Mouse (Mus musculus) embryonic facial prominence, embryonic 13.5 days (tissue): Measurements from ENCODE around the gene Cdsn. TPM values are rescaled to one million over a fixed set of nuclear protein-coding genes. Genes with fewer than 3 reads are reported as not detected.

ENCODE experiments used
- ATAC-seq: fragments of 200-750 bp; cut with Nextera tagmentation; 2 replicates; pipeline ENCODE4 v1.8.0; 2017; ENCODE audit warnings: low read depth; ENCODE audit not compliant: insufficient number of reproducible peaks, insufficient read depth, low FRiP score, low TSS enrichment
- H3K27ac ChIP-seq: fragments of 300-500 bp; sonication (generic); 2 replicates; pipeline ENCODE4 v1.5.1; 2015; ENCODE audit warnings: moderate library complexity, mild to moderate bottlenecking, inconsistent platforms
- H3K27me3 ChIP-seq: fragments of 300-500 bp; sonication (generic); 2 replicates; pipeline ENCODE4 v1.6.1; 2015; ENCODE audit warnings: mild to moderate bottlenecking, inconsistent platforms
- H3K36me3 ChIP-seq: fragments of 300-500 bp; sonication (generic); 2 replicates; pipeline ENCODE4 v1.6.1; 2015; ENCODE audit warnings: mild to moderate bottlenecking, inconsistent platforms
- H3K4me1 ChIP-seq: fragments of 300-500 bp; sonication (generic); 2 replicates; pipeline ENCODE4 v1.6.1; 2015; ENCODE audit warnings: inconsistent platforms
- H3K4me2 ChIP-seq: fragments of 300-500 bp; sonication (generic); 2 replicates; pipeline ENCODE4 v1.6.1; 2015; ENCODE audit warnings: moderate library complexity, mild to moderate bottlenecking, inconsistent platforms
- H3K4me3 ChIP-seq: fragments of 300-500 bp; sonication (generic); 2 replicates; pipeline ENCODE4 v1.5.1; 2015; ENCODE audit warnings: mild to moderate bottlenecking, inconsistent platforms
- H3K9ac ChIP-seq: fragments of 300-500 bp; sonication (generic); 2 replicates; pipeline ENCODE4 v1.6.1; 2015; ENCODE audit warnings: mild to moderate bottlenecking, inconsistent platforms
- H3K9me3 ChIP-seq: fragments of 300-500 bp; sonication (generic); 2 replicates; pipeline ENCODE4 v1.6.1; 2016; ENCODE audit warnings: inconsistent platforms
- WGBS: fragments of 180-500 bp; shearing (Covaris S2); methylation state at CpG from one replicate; pipeline ENCODE4 v1.1.7; 2015; ENCODE audit warnings: mixed read lengths; 5-methylcytosine and 5-hydroxymethylcytosine counted together
- polyA plus RNA-seq: library from polyadenylated mRNA; unstranded; fragments of >200 nt; fragmentation: Nextera tagmentation; extraction: Ambion mirVana; gene quantifications from 2 replicates; pipeline ENCODE4 v1.2.1, GENCODE M21; 2015

Gene Cdsn
- polyA plus RNA-seq, 1 experiment from 2014 or later = not detected

GRCm38 (mm10) chr17:35538476-35538875 lies 13.5 kb upstream of the Cdsn start:
- 75% methylated on average over 1 of the region's 1 CpGs for WGBS
- no peaks in the 10 kb centered on the region for H3K9me3 ChIP-seq
- H3K27me3 ChIP-seq = no peaks in the 10 kb centered on the region
- no peak overlapping the region for H3K4me2 ChIP-seq
- H3K4me3 ChIP-seq = no peak overlapping the region
- ATAC-seq = no peak
- H3K4me1 ChIP-seq = peaks cover 4% of the 10 kb centered on the region
- H3K27ac ChIP-seq = no peak overlapping the region
- H3K36me3 ChIP-seq = no peaks in the 10 kb centered on the region
- H3K9ac ChIP-seq = no peak overlapping the region

GRCm38 (mm10) chr17:35539540-35539939 lies 12.4 kb upstream of the Cdsn start:
- H3K27ac ChIP-seq = no peak overlapping the region
- WGBS = 53% methylated on average over 10 of the region's 10 CpGs
- no peaks in the 10 kb centered on the region for H3K9me3 ChIP-seq
- peaks cover 4% of the 10 kb centered on the region for H3K4me1 ChIP-seq
- H3K36me3 ChIP-seq = no peaks in the 10 kb centered on the region
- no peak overlapping the region for H3K4me3 ChIP-seq
- no peak overlapping the region for H3K9ac ChIP-seq
- H3K4me2 ChIP-seq = no peak overlapping the region
- H3K27me3 ChIP-seq = no peaks in the 10 kb centered on the region
- no peak for ATAC-seq

- H3K27me3 ChIP-seq = no peaks in the 10 kb centered on the region
- H3K27ac ChIP-seq = no peak overlapping the region
- WGBS = 81% methylated on average over 15 of the region's 15 CpGs
- H3K36me3 ChIP-seq = no peaks in the 10 kb centered on the region
- H3K4me2 ChIP-seq = no peak overlapping the region
- peaks cover 3% of the 10 kb centered on the region; the same call in 1 of the 2 replicates for H3K4me1 ChIP-seq
- H3K9me3 ChIP-seq = no peaks in the 10 kb centered on the region
- H3K9ac ChIP-seq = no peak overlapping the region
- no peak overlapping the region for H3K4me3 ChIP-seq
- ATAC-seq = no peak
Measured at GRCm38 (mm10) chr17:35542761-35543411, 9.0 kb upstream of the Cdsn start.

GRCm38 (mm10) chr17:35543412-35543861 lies 8.5 kb upstream of the Cdsn start:
- Histone ChIP-seq H3K4me3 (no peak overlapping the region), H3K9me3 (no peaks in the 10 kb centered on the region), H3K27ac (no peak overlapping the region), H3K4me1 (peaks cover 3% of the 10 kb centered on the region; the same call in 1 of the 2 replicates), H3K4me2 (no peak overlapping the region), H3K9ac (no peak overlapping the region), H3K27me3 (no peaks in the 10 kb centered on the region), H3K36me3 (no peaks in the 10 kb centered on the region)
- WGBS = 40% methylated on average over 14 of the region's 14 CpGs
- no peak for ATAC-seq

- Histone ChIP-seq H3K4me2 (no peak overlapping the region), H3K36me3 (no peaks in the 10 kb centered on the region), H3K9me3 (no peaks in the 10 kb centered on the region), H3K27me3 (no peaks in the 10 kb centered on the region), H3K4me3 (no peak overlapping the region), H3K4me1 (peaks cover 6% of the 10 kb centered on the region; the same call in 1 of the 2 replicates), H3K27ac (no peak overlapping the region), H3K9ac (no peak overlapping the region)
- 74% methylated on average over 6 of the region's 6 CpGs for WGBS
- ATAC-seq = no peak
Measured at GRCm38 (mm10) chr17:35544001-35544400, 7.9 kb upstream of the Cdsn start.

- Histone ChIP-seq H3K4me3 (no peak overlapping the region), H3K27me3 (no peaks in the 10 kb centered on the region), H3K4me2 (no peak overlapping the region), H3K36me3 (no peaks in the 10 kb centered on the region), H3K9me3 (no peaks in the 10 kb centered on the region), H3K27ac (no peak overlapping the region), H3K9ac (no peak overlapping the region), H3K4me1 (peaks cover 11% of the 10 kb centered on the region)
- ATAC-seq = no peak
- WGBS = 31% methylated on average over 6 of the region's 6 CpGs
Measured at GRCm38 (mm10) chr17:35544680-35545079, 7.2 kb upstream of the Cdsn start.

- H3K4me2 ChIP-seq = no peak overlapping the region
- no peak for ATAC-seq
- H3K27me3 ChIP-seq = no peaks in the 10 kb centered on the region
- H3K9me3 ChIP-seq = no peaks in the 10 kb centered on the region
- no peak overlapping the region for H3K4me3 ChIP-seq
- H3K4me1 ChIP-seq = peaks cover 17% of the 10 kb centered on the region
- H3K36me3 ChIP-seq = no peaks in the 10 kb centered on the region
- 55% methylated on average over 2 of the region's 2 CpGs for WGBS
- no peak overlapping the region for H3K9ac ChIP-seq
- H3K27ac ChIP-seq = no peak overlapping the region
Measured at GRCm38 (mm10) chr17:35547465-35547864, 4.5 kb upstream of the Cdsn start.

- H3K9ac ChIP-seq = no peak overlapping the region
- H3K4me1 ChIP-seq = peaks cover 15% of the 10 kb centered on the region
- 24% methylated on average over 5 of the region's 5 CpGs for WGBS
- no peak for ATAC-seq
- no peaks in the 10 kb centered on the region for H3K36me3 ChIP-seq
- no peak overlapping the region for H3K4me3 ChIP-seq
- peak overlapping the region; percentile 68 for H3K27ac ChIP-seq
- H3K27me3 ChIP-seq = no peaks in the 10 kb centered on the region
- no peak overlapping the region for H3K4me2 ChIP-seq
- H3K9me3 ChIP-seq = no peaks in the 10 kb centered on the region
Measured at GRCm38 (mm10) chr17:35548636-35549035, 3.3 kb upstream of the Cdsn start.

GRCm38 (mm10) chr17:35549437-35550142 lies 2.3 kb upstream of the Cdsn start:
- 41% methylated on average over 15 of the region's 15 CpGs for whole genome bisulfite sequencing
- Histone ChIP-seq H3K27me3 (no peaks in the 10 kb centered on the region), H3K36me3 (no peaks in the 10 kb centered on the region), H3K4me1 (peaks cover 15% of the 10 kb centered on the region), H3K9ac (peak overlapping the region; percentile 44; the same call in 1 of the 2 replicates), H3K27ac (peak overlapping the region; percentile 80), H3K4me2 (peak overlapping the region; percentile 26), H3K9me3 (no peaks in the 10 kb centered on the region), H3K4me3 (no peak overlapping the region)
- no peak for ATAC-seq

- H3K4me3 ChIP-seq = no peak overlapping the region
- no peaks in the 10 kb centered on the region for H3K9me3 ChIP-seq
- H3K4me2 ChIP-seq = peak overlapping the region; percentile 26; the same call in 1 of the 2 replicates
- peak overlapping the region; percentile 80 for H3K27ac ChIP-seq
- WGBS = 92% methylated on average over 4 of the region's 4 CpGs
- peaks cover 15% of the 10 kb centered on the region for H3K4me1 ChIP-seq
- ATAC-seq = no peak
- no peaks in the 10 kb centered on the region for H3K36me3 ChIP-seq
- H3K9ac ChIP-seq = no peak overlapping the region
- H3K27me3 ChIP-seq = no peaks in the 10 kb centered on the region
Measured at GRCm38 (mm10) chr17:35550143-35550494, 1.8 kb upstream of the Cdsn start.

- no peak overlapping the region for H3K4me3 ChIP-seq
- H3K36me3 ChIP-seq = no peaks in the 10 kb centered on the region
- H3K4me2 ChIP-seq = no peak overlapping the region
- 54% methylated on average over 8 of the region's 8 CpGs for WGBS
- H3K9me3 ChIP-seq = no peaks in the 10 kb centered on the region
- peaks cover 15% of the 10 kb centered on the region for H3K4me1 ChIP-seq
- no peak overlapping the region for H3K9ac ChIP-seq
- 0 out of 2 replicates have a peak overlapping the region, but pooled peaks have one; percentile 80 for H3K27ac ChIP-seq
- no peak for ATAC-seq
- no peaks in the 10 kb centered on the region for H3K27me3 ChIP-seq
Measured at GRCm38 (mm10) chr17:35550871-35551270, 1.1 kb upstream of the Cdsn start.

- Histone ChIP-seq H3K4me2 (no peak overlapping the region), H3K27me3 (no peaks in the 10 kb centered on the region), H3K9me3 (no peaks in the 10 kb centered on the region), H3K27ac (no peak overlapping the region), H3K36me3 (no peaks in the 10 kb centered on the region), H3K9ac (no peak overlapping the region), H3K4me3 (no peak overlapping the region), H3K4me1 (peaks cover 13% of the 10 kb centered on the region)
- ATAC-seq = no peak
- WGBS = 86% methylated on average over 5 of the region's 5 CpGs
Measured at GRCm38 (mm10) chr17:35554321-35554720, 2.4 kb downstream of the Cdsn start.
